Mouse (Mus musculus): Measurements from ENCODE around the gene Dennd1a.

GRCm38 (mm10) chr2:37764514-37764913 lies 522.7 kb downstream of the Dennd1a start:
- TF ChIP-seq CTCF (IDR thresholded peaks at IDR 0.05; ENCODE audit: low read depth) (no peak), EP300 (optimal IDR thresholded peaks at IDR 0.05) (no peak)

Data from stomach, postnatal 0 days (tissue).